Mouse (Mus musculus) spleen, postnatal 0 days (tissue): ENCODE results near the gene Cacna1d. TPM values are rescaled to one million over a fixed set of nuclear protein-coding genes. Genes with fewer than 3 reads are reported as not detected.

Source experiments
- polyA plus RNA-seq: library from polyadenylated mRNA; unstranded; fragments of >200 nt; fragmentation: Nextera tagmentation; extraction: Ambion mirVana; gene quantifications from 2 replicates; pipeline ENCODE4 v1.2.1, GENCODE M21; 2015

Gene Cacna1d
- polyA plus RNA-seq = 1.9 and 2.4 TPM in 2 replicates

DNA sequence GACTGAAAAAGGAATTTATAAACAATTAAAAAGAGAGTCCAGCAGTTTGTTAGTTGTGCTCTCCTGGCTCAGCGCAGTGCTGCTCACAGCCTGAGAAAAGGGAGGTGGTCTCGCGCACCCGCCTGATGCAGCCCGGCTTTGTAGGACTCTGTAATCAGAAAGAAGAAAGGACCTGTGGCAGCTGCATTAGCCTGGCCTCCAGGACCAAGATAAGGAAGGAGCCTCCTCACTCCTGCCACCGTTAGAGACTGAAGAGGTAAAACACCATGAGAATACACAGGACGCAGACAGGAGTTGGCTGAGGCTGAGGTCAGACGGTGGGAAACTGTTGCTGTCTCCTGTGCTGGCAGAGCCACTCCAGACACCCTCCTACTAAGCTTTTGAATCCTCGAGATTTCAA, at the start of gene Cacna1d:
Gene Cacna1d (minus strand): TSS at position 114 of the 400 bp plus-strand sequence.

DNA sequence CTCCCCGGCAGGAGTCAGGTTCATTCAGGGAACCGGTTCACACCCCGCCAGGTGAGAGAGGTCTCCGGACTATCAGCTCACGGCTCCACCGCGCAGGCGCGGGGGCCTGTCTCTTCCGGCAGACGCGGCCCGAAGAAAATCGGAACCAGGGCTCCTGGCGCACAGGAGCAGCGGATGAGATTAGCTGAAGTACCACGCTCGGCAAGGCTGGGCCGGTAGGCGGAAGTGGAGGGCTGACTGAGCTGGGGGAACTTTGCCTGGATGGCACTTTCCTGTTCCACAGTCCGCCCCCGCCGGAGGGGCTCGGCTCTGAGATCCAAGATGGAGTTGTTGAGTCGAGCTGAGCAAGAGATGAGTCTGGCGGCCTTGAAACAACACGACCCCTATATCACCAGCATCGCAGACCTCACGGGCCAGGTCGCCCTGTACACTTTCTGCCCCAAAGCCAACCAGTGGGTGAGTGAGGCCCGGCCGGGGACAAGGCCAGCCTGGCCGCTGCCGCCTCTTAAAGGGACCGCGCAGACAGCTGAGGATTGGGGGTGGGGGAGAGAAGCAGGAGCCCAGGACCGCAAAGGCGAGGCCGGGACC, 11.8 kb downstream of the Cacna1d start, which contains the start of gene Dcp1a:
Gene Dcp1a (plus strand): TSS at position 175 of the 588 bp plus-strand sequence.

GRCm38 (mm10) chr14:30008733-30009575, 482.3 kb downstream of the Cacna1d start, which contains the start of the genes Il17rb and Chdh:
TSS of gene Il17rb (minus strand) at chr14:30008896.
TSS of gene Chdh (plus strand) at chr14:30009023.

Other genes starting within 250 kb of the Cacna1d start
- 7.5 and 9.5 TPM in 2 replicates for gene Dcp1a, start 11.9 kb downstream of the Cacna1d start, polyA plus RNA-seq
- 245 and 253 TPM in 2 replicates for gene Tkt, start 56.9 kb upstream of the Cacna1d start, polyA plus RNA-seq
- gene Prkcd, start 134.8 kb upstream of the Cacna1d start, polyA plus RNA-seq = 35.4 and 48.4 TPM in 2 replicates
- 9.3 and 10.3 TPM in 2 replicates for gene Rft1, start 162.9 kb upstream of the Cacna1d start, polyA plus RNA-seq
- gene Sfmbt1, start 223.4 kb upstream of the Cacna1d start, polyA plus RNA-seq = 12.4 and 12.8 TPM in 2 replicates